Mouse (Mus musculus) gastrocnemius, adult 2 months (tissue): ENCODE measurements around the gene Gal3st4. TPM values are rescaled to one million over a fixed set of nuclear protein-coding genes. Genes with fewer than 3 reads are reported as not detected.

ENCODE experiments used
- DNase-seq: peaks from one replicate; pipeline ENCODE4 v3.0.0; 2022
- H3K27ac ChIP-seq: fragments of 200-600 bp; 2 replicates; pipeline ENCODE4 v1.8.1; 2022; ENCODE audit warnings: mild to moderate bottlenecking
- H3K4me3 ChIP-seq: fragments of 200-600 bp; 2 replicates; pipeline ENCODE4 v1.8.1; 2022; ENCODE audit warnings: mild to moderate bottlenecking, moderate library complexity
- CTCF ChIP-seq: fragments of 200-600 bp; IDR thresholded peaks from 2 replicates; pipeline ENCODE4 v1.8.1; 2022; ENCODE audit warnings: antibody characterized with exemption, mild to moderate bottlenecking, moderate library complexity
- intact Hi-C: fragments of 180-260 bp; cut with DNase I; formaldehyde crosslinking; loops from one replicate; pipeline ENCODE4 v1.15.1; 2025
- total RNA-seq, 2 experiments: library from RNA; stranded (reverse); gene quantifications; 2 replicates each; pipeline ENCODE4 v1.2.3; 2021

The Gal3st4 gene
- total RNA-seq, 2 experiments from 2014 or later = 0.13 to 0.42 TPM

DNA sequence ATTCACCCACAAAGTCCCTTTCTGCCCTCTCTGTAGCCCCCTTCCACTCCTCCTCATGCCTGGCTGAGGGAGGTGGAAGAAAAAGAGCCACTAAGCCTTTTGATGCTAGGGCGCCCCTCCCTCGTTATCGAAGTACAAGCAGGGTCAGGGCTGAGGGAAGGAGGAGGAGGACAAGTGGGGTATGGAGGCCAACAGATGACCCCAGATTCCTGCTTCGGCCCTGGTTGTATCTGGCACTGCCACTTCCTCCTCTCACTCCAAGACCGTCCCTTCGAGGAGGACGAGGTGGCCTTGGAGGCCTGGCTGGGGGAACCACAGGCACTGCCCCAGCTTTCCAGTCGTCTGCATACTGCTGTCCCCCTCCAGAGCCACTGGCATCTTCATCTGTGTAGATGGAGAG lies 1.5 kb upstream of the Gal3st4 start:
- DNase-seq = no peak
- Histone ChIP-seq H3K27ac (no peak overlapping the region), H3K4me3 (no peak overlapping the region)
- no peak for TF ChIP-seq CTCF
- intact Hi-C loops = no loop called here

DNA sequence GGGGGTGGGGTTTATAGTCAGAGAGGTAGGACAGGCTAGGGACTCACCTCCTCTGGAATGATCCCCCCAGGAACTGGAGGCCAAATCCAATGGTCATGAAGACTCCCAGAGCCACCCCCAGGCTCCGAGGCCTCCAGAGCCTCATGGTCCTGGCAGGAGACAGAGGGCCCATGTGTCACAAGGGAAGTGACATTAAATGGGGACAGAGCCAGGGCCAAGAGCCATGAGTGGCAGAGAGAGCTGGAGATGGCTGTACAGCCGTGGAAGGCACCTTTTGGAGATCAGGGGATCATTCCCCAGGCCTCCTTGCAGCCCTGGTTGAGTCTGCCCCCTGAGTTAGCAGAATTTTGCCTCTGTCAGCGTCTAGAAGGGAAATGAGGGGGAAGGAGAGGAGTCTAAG lies 1.4 kb downstream of the Gal3st4 start:
- DNase-seq = no peak
- Histone ChIP-seq H3K27ac (no peak overlapping the region), H3K4me3 (no peak overlapping the region)
- no peak for TF ChIP-seq CTCF
- intact Hi-C loops = no loop called here

DNA sequence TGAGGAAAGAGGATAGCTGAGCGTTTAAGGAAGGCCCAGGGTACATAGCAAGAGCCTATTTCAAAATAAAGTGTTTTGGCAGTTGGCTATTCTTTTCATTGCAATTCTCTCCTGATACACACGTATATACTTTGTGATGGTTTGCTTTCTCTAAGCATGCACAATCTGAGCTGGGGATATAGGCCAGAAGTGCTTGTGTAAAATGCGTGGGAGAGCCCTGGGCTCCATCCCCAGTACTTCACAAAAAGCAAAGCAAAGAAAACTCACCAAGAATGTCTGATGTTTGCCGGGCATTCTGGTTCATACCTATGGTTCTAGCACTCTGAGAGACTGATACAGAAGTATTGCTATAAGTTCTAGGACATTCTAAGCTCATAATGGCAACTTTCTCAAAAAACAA lies 3.7 kb downstream of the Gal3st4 start:
- intact Hi-C loops = no loop called here
- no peak overlapping the region for H3K27ac ChIP-seq
- no peak for DNase-seq
- no peak overlapping the region for H3K4me3 ChIP-seq
- TF ChIP-seq CTCF = no peak

DNA sequence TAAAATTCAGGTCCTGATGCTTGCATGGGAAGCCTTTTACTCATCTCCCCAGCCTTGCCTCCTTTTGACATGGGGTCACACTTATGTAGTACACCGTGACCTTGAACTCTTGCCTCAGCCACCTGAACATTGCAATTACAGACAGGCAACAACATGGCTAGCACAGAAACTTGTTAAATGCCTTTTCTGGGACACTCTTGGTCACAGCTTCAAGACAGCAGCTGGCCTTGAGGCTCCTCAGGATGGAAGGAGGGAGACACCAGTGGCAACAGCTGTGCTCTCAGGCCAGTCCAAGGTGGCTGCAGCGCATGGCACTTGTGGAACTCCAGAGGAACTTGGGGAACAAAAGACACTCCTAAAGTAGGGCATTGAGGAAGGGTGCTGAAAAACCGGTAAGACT lies 5.5 kb downstream of the Gal3st4 start:
- Histone ChIP-seq H3K27ac (no peak overlapping the region), H3K4me3 (no peak overlapping the region)
- DNase-seq = no peak
- TF ChIP-seq CTCF = no peak
- intact Hi-C loops = no loop called here

DNA sequence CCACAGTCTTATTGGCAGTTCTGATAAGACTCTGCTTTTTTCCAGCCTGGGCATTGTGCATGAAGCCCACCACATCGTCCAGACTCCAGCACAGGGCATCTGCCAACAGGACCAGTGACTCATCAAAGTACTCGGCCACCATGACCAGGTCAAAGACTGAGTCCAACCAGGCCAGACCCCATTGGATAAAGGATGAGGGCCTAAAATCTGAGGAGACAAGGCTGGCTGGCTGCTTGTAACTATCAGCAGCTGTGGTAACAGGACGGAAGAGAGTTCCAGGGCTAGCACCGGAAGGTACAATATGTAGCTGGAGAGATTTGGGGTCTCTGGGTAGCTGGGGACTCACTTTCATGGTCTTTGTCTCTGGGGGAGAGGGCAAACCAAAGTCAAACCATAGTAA lies 6.9 kb downstream of the Gal3st4 start:
- H3K27ac ChIP-seq = no peak overlapping the region
- intact Hi-C loops = no loop called here
- no peak for TF ChIP-seq CTCF

DNA sequence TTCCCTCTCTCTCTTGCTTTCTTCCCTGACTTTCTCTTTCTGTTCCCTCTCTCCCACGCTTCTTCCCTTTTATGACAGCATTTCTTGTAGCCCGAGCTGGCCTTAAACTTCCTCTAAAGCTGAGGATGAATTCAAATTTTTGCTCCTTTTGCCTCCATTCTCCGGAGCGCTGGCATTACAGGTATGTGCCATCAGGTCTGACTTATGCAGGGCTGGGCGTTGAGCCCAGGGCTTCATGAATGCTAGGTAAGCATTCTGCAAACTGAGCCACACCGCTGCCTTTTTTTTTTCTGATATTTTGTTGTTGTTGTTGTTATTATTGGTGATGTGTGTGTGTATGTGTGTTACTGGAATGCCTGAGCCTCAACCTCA lies 8.4 kb downstream of the Gal3st4 start:
- H3K27ac ChIP-seq = peak overlapping the region; percentile 88

More for the DNA sequence above, 6.9 kb downstream of the Gal3st4 start:
- DNase-seq = no peak
- H3K4me3 ChIP-seq = no peak overlapping the region

DNA sequence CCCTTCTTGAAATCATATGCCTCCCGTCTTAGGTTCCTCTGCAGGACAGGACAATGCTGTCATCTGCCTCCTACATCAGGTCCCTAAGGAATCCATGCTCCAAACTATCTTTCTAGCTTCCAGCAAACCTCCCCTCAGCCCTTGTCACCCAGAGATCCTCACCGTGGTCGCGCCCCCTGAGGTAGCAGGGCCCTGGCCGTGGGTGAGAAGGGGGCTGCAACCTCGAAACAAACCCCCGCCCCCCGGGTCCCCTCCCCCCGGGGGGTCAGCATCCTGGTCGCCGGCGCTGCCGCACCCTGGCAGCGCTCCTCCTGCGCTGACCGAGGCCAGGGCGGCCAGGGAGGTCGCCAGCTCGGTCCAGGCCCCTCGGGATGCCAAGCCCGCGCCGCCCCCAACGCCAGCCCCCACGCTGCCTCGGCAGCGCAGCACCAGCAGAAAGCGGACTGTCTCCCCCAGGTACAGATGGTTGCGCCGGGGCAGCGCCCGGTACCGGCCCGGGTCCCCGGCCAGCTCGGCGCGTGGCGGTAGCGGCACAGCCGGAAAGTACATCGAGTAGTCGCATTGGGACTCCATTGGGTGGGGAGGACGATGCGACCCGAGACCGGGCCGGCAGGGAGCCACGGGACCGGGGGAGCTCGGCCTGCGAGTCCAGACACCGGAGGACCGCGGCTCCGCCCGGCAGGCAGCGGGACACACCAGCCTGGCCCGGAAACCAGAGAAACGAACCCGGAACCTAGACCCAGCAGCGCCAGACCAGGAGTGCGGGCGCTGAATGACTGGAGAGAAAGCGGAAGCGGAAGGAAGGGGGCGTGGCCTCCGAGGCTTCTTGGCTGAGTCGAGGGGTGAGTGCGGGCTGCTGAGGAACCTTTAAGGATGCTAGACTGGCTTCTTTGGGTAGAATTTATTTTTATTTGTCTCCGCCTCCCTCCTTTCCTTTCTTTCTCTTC lies 9.1 kb downstream of the Gal3st4 start, which contains the start of gene BC037034:
Gene BC037034, minus strand, starts transcription at position 774 of the 947 bp plus-strand sequence.
- peak; percentile 93 for DNase-seq
- no peak for TF ChIP-seq CTCF
- Histone ChIP-seq H3K4me3 (peak within 1 kb of the TSS; percentile 90), H3K27ac (peak within 1 kb of the TSS; percentile 88)
- intact Hi-C loops = no loop called here

More for the DNA sequence above, 8.4 kb downstream of the Gal3st4 start:
- intact Hi-C loops = no loop called here
- peak overlapping the region; percentile 90 for H3K4me3 ChIP-seq
- DNase-seq = no peak
- no peak for TF ChIP-seq CTCF

DNA sequence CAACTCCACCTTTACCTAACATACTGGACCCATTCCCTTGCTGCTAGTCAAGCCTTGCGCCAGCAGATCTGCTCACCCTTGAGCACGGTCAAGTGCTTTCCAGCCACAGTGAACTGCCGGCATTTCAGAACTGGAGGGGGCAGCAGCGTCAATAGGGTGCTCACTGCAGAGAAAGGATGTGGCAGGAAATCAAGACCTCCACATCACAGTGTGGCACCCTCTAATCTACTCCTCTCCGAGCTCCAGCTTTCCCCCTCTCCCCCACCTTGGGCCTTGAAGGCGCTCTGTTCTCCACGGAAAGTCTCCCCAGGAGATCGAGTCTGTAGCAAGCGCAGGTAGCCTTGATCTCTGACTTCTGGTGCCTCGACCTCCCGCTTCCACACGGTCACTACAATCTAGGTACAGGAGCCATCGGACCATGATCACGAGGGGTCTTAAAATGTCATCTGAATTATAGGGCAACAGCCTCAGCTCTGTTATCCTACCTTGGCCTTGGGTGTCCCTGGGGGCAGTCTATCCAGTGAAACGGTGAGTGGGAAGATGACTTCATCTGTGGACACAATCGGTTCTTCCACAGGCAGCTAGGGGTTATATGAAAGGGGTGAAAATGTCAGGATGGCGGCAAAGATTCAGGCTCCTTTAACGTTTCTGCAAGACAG lies 9.9 kb downstream of the Gal3st4 start:
- Histone ChIP-seq H3K27ac (peak overlapping the region; percentile 88), H3K4me3 (peak overlapping the region; percentile 90)
- TF ChIP-seq CTCF = no peak
- intact Hi-C loops = no loop called here
- DNase-seq = no peak

DNA sequence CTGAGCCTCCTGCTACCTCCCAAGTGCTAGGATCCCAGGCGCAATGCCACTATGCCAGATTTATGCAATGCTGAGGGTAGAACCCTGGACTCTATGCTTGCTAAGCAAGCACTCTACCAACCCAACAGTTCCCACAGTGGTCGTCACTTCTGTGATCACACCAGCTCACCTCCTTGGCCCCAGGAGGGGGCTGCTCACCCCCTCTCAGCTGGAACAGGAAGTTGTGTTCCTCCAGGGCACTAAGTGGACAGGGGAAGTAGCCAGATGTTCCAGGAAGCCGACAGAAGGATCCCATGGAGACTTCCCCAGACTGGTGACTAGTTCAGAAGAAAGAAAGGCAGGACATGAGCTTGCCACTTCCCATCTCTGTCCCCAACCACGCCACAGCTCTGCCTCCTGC lies 10.6 kb downstream of the Gal3st4 start:
- intact Hi-C loops = no loop called here
- Histone ChIP-seq H3K4me3 (peak overlapping the region; percentile 90), H3K27ac (no peak overlapping the region)
- TF ChIP-seq CTCF = no peak
- no peak for DNase-seq

DNA sequence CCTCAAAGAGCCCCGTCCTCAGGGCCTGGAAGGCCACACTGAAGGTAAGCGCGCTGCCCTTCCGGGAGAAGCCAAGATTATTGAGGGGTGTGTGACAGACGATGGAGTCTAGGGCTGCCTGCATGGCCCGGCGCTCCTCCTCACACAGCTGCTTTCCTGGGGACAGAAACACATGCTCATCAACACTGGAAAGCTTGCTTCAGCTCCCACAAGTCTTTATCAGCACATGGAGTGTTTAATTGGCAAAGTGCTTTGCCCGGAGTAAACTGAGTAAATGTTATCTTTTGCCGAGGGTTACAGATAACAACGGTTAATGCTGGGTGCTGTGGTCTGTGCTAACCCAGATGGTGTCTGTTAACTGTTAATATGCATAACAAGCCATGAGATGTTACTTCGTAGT lies 11.8 kb downstream of the Gal3st4 start:
- H3K27ac ChIP-seq = no peak overlapping the region
- DNase-seq = no peak
- no peak overlapping the region for H3K4me3 ChIP-seq
- TF ChIP-seq CTCF = no peak
- intact Hi-C loops = no loop called here

DNA sequence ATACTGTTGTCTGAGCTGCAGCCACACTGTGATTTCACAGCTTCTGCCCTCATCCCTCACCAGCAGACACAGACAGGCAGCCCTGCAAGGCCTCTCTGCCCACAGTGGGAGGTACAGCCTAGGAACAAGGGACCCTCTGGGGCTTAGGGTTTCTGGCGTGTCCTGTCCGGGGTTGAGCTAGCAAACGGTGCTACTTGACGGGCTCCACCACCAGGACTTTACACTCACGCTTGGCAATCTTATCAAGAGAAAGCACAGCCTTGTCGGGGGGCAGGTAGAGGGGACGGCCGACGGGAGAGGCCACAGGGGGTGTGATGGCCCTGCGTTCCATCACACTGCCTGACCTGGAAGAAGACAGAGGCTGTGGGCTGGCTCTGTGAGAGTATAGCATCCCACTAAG lies 12.6 kb downstream of the Gal3st4 start:
- DNase-seq = no peak
- H3K27ac ChIP-seq = no peak overlapping the region
- no peak for TF ChIP-seq CTCF
- intact Hi-C loops = no loop called here
- no peak overlapping the region for H3K4me3 ChIP-seq

DNA sequence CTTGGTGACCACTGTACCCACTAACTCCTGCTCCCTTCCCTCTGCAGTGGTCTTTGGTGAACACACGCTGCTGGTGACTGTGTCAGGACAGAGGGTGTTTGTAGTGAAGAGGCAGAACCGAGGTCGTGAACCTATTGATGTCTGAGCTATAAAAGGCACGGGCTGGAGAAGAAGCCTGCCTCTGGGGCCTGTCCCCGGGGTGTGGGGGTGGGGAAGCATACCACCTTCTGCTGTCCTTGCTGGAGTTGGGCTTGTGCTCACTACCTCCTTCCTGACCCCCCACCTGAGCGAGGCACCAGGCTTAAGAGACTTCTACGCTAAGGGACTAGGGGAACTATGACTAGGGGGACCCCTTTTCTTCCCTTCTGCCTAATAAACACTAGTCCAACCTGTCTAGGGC lies 13.6 kb downstream of the Gal3st4 start:
- intact Hi-C loops = no loop called here
- no peak for DNase-seq
- H3K27ac ChIP-seq = no peak overlapping the region
- TF ChIP-seq CTCF = no peak
- no peak overlapping the region for H3K4me3 ChIP-seq

DNA sequence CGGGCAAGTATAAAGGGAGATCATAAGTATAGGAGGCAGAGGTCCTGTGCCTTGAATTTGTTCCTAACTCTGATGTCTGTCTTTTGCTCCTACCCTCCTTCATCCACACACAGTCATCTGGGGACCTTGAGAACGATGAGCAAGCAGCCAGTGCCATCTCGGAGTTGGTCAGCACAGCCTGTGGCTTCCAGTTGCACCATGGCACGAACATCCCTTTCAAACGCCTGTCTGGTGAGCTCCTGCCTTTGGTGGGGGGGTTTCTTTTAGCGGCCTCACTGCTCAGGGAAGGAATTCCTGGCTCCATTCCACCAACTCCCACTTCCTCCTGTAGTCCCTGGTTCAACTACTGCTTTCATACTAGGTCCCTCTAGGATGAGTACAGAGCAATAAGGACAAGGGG lies 14.1 kb downstream of the Gal3st4 start:
- Histone ChIP-seq H3K4me3 (no peak overlapping the region), H3K27ac (no peak overlapping the region)
- no peak for DNase-seq
- no peak for TF ChIP-seq CTCF
- intact Hi-C loops = no loop called here
